Mouse (Mus musculus) cerebellum, postnatal 14 days (tissue): ENCODE data around the gene Gm7929.
"Not testable (repeated sequence)": the region's sequence is repeated elsewhere in the genome, so short reads cannot be mapped to it uniquely, and the experiment has no call there.

Source experiments
- DNase-seq, 2 experiments: peaks; one replicate each; pipeline ENCODE4 v3.0.0; 2021; ENCODE audit warnings: mixed read lengths in 2 of 2

Gene Gm7929

DNA sequence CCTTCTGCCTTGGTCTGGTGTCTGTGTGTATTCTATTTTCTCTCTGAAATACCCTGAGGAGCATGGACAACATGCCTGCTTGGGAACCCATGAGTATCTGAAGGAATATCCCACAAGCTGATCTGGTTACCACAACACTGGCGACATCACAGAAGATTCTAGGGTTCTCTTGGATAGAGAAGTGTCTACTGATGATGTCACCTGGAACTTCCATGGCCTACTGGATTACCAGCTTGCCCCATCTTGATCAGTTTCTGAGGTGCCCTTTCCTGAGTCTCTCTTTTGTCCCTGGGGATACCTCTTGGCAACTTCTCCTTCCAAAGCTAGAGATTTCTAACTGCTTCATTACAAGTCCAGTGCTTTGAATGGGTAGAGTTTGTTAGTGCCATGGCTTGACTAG, at the start of gene Gm7929:
TSS of gene Gm7929 (minus strand) at position 101 of the 400 bp plus-strand sequence.
- not testable (repeated sequence) for DNase-seq

- DNase-seq = not testable (repeated sequence)
Measured at GRCm38 (mm10) chr14:41772341-41772740, 21.9 kb upstream of the Gm7929 start, which contains the start of gene Gm47189. Gm47189 (minus strand) TSS chr14:41772441.

DNA sequence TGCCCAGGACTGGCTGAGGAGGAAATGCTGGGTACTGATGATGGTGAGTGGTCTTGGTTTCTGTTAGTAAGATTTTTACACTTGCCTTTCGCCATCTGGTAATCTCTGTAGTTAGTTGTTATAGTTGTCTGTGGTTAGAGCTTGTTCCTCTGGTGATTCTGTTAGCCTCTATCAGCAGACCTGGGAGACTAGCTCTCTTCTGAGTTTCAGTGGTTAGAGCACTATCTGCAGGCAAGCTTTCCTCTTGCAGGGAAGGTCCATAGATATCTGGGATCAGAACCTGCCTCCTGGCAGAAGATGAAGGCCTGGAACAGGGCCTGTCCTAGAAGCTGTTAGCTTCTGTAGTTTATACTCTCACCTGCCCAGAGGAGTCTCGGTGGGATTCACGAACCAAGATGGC, 5.5 kb upstream of the Gm7929 start:
- not testable (repeated sequence) for DNase-seq

GRCm38 (mm10) chr14:41723437-41723836, 27.0 kb downstream of the Gm7929 start:
- DNase-seq = not testable (repeated sequence)

DNA sequence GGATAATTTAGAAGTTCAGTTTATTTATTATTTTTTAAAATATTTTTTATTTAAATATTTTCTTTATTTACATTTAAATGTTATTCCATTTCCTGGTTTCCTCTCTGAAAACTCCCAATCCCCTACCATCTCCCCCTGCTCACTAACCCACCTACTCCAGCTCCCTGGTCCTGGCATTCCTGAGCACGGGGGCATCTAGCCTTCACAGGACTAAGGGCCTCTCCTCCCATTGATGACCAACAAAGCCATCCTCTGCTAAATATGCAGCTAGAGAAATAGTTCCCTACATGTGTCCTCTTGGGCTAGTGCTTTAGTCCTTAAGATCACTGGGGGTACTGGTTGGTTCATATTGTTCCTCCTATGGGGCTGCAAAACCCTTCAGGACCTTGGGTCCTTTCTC, 33.2 kb downstream of the Gm7929 start:
- DNase-seq = not testable (repeated sequence)

DNA sequence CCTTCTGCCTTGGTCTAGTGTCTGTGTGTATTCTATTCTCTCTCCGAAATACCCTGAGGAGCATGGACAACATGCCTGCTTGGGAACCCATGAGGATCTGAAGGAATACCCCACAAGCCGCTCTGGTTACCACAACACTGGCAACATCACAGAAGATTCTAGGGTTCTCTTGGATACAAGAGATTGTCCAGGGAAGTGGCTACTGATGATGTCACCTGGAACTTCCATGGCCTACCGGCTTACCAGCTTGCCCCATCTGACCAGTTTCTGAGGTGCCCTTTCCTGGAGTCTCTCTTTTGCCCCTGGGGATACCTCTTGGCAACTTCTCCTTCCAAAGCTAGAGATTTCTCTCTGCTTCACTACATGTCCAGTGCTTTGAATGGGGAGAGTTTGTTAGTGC, 48.6 kb downstream of the Gm7929 start, which contains the start of gene Gm8068:
TSS of gene Gm8068 (minus strand) at position 101 of the 400 bp plus-strand sequence.
- DNase-seq = not testable (repeated sequence)
